Mouse (Mus musculus) limb, embryonic 13.5 days (tissue): ENCODE measurements around the gene Gm10358. TPM values are rescaled to one million over a fixed set of nuclear protein-coding genes. Genes with fewer than 3 reads are reported as not detected.
"Not testable (repeated sequence)": the region's sequence is repeated elsewhere in the genome, so short reads cannot be mapped to it uniquely, and the experiment has no call there.

Source experiments
- ATAC-seq: fragments of 200-750 bp; cut with Nextera tagmentation; 2 replicates; pipeline ENCODE4 v1.8.0; 2017; ENCODE audit warnings: low read depth, moderate number of reproducible peaks, moderate TSS enrichment; ENCODE audit not compliant: low FRiP score
- H3K27ac ChIP-seq: fragments of 300-500 bp; sonication (generic); 2 replicates; pipeline ENCODE4 v1.5.1; 2015; ENCODE audit warnings: inconsistent platforms, mild to moderate bottlenecking, moderate library complexity
- H3K27me3 ChIP-seq: fragments of 300-500 bp; sonication (generic); 2 replicates; pipeline ENCODE4 v1.6.1; 2015; ENCODE audit warnings: mild to moderate bottlenecking, inconsistent platforms
- H3K36me3 ChIP-seq: fragments of 300-500 bp; sonication (generic); 2 replicates; pipeline ENCODE4 v1.6.1; 2015; ENCODE audit warnings: inconsistent platforms, mild to moderate bottlenecking, moderate library complexity
- H3K4me1 ChIP-seq: fragments of 300-500 bp; sonication (generic); 2 replicates; pipeline ENCODE4 v1.6.1; 2015; ENCODE audit warnings: inconsistent platforms
- H3K4me2 ChIP-seq: fragments of 300-500 bp; sonication (generic); replicated peaks from 2 replicates; pipeline ENCODE4 v1.6.1; 2015; ENCODE audit warnings: inconsistent platforms, mild to moderate bottlenecking, moderate library complexity
- H3K4me3 ChIP-seq: fragments of 300-500 bp; sonication (generic); 2 replicates; pipeline ENCODE4 v1.5.1; 2015; ENCODE audit warnings: moderate library complexity, mild to moderate bottlenecking, inconsistent platforms
- H3K9ac ChIP-seq: fragments of 300-500 bp; sonication (generic); 2 replicates; pipeline ENCODE4 v1.6.1; 2015; ENCODE audit warnings: mild to moderate bottlenecking, inconsistent platforms
- H3K9me3 ChIP-seq: fragments of 300-500 bp; sonication (generic); 2 replicates; pipeline ENCODE4 v1.6.1; 2016; ENCODE audit warnings: inconsistent platforms
- WGBS: fragments of 180-500 bp; shearing (Covaris S2); methylation state at CpG from one replicate; pipeline ENCODE4 v1.1.7; 2015; 5-methylcytosine and 5-hydroxymethylcytosine counted together
- polyA plus RNA-seq: library from polyadenylated mRNA; unstranded; fragments of >200 nt; fragmentation: Nextera tagmentation; extraction: Ambion mirVana; gene quantifications from 2 replicates; pipeline ENCODE4 v1.2.1, GENCODE M21; 2015

The Gm10358 gene
- 0.20 and 0.28 TPM in 2 replicates for polyA plus RNA-seq

DNA sequence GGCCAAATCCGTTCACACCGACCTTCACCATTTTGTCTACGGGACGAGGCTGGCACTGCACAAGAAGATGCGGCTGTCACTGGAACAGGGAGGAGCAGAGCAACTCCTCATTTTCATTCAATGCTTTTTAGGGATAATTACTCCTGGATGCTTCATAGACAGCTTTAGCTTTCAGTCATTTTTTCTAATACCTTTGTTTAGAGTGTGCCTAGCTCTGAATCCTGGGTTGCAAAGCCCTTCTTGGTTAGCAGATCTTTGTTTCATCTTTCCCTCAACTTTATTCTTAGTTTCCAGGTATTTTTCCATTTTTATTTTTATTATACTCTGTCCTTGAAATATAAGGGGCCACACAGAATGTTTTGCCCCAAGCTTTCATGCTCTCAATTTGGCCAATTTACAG, at the start of gene Gm10358:
Gm10358 (minus strand) TSS at position 101 of the 400 bp plus-strand sequence.
- no peak for ATAC-seq
- H3K4me1 ChIP-seq: no peaks in the 10 kb centered on the region
- no peak within 1 kb of the TSS for H3K27ac ChIP-seq
- H3K9ac ChIP-seq: no peak within 1 kb of the TSS
- H3K4me2 ChIP-seq: no peak within 1 kb of the TSS
- no peaks in the 10 kb centered on the region for H3K36me3 ChIP-seq
- no peaks in the 10 kb centered on the region for H3K9me3 ChIP-seq
- no peak within 1 kb of the TSS for H3K4me3 ChIP-seq
- H3K27me3 ChIP-seq: no peaks in the 10 kb centered on the region
- WGBS: 98% methylated on average over 5 of the region's 5 CpGs

- ATAC-seq: no peak
- Histone ChIP-seq H3K4me1 (no peaks in the 10 kb centered on the region), H3K9me3 (no peaks in the 10 kb centered on the region), H3K4me2 (no peak within 1 kb of the TSS), H3K27me3 (no peaks in the 10 kb centered on the region), H3K36me3 (no peaks in the 10 kb centered on the region), H3K27ac (no peak within 1 kb of the TSS), H3K4me3 (no peak within 1 kb of the TSS), H3K9ac (no peak within 1 kb of the TSS)
- whole genome bisulfite sequencing: 90% methylated on average over 7 of the region's 7 CpGs
Measured at GRCm38 (mm10) chr8:75448394-75448793, 42.0 kb upstream of the Gm10358 start, which contains the start of gene Iqcm. TSS of gene Iqcm (plus strand) at chr8:75448694.

DNA sequence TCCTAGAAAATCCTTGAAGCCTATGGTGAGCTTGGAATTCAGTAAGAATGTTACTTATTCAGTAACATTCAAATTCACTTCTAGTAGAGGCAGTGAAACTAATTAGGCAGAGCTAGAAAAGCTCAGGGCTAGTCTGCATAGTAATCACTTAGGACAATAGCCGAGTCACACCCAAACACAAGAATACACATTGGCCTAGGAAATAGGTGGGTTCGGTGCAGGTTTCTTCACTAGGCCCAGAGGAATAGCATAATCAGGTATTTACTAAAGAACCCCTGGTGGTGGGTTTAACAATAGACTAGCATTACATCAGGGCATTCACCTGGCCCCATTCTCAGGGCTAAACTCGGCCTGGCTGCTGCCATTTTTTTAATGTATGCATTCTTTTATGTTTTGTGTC, 9.3 kb upstream of the Gm10358 start:
- H3K4me2 ChIP-seq, H3K9ac ChIP-seq, ATAC-seq, H3K9me3 ChIP-seq, H3K36me3 ChIP-seq, H3K27ac ChIP-seq, H3K4me3 ChIP-seq, H3K27me3 ChIP-seq, H3K4me1 ChIP-seq: not testable (repeated sequence)
- WGBS: 80% methylated on average over 3 of the region's 3 CpGs

DNA sequence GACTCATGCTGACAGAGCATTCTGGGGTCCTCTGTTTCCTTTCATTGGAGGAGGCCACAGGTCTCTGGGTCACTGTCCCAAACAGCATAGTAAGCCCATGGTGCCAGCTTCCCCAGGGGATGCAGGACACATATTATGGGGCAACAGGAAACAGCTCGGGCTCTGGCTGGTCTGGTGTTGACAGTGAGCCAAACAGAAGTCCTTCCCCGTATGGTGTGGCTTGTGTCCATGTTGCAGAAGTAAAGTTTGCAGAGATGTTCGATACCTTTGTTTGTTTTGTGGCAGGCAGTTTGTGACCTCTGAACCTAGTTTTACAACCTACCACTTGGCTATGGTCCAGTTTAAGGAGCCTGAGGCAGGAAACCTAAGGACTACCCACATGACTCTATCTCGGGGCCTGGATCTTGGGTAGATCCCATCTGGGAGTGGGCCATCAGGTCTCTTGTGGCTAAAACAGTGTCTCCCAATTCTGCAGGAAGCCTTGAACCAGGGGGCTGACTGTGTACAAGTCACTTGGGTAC, 21.6 kb downstream of the Gm10358 start:
- Histone ChIP-seq H3K27me3 (no peaks in the 10 kb centered on the region), H3K9ac (no peak overlapping the region), H3K4me3 (no peak overlapping the region), H3K27ac (no peak overlapping the region), H3K9me3 (no peaks in the 10 kb centered on the region), H3K36me3 (no peaks in the 10 kb centered on the region), H3K4me1 (no peaks in the 10 kb centered on the region), H3K4me2 (no peak overlapping the region)
- ATAC-seq: no peak
- WGBS: 82% methylated on average over 4 of the region's 4 CpGs

- Histone ChIP-seq H3K4me2 (no peak overlapping the region), H3K4me3 (no peak overlapping the region), H3K36me3 (no peaks in the 10 kb centered on the region), H3K27ac (no peak overlapping the region), H3K27me3 (no peaks in the 10 kb centered on the region), H3K9ac (no peak overlapping the region), H3K4me1 (no peaks in the 10 kb centered on the region), H3K9me3 (no peaks in the 10 kb centered on the region)
- no peak for ATAC-seq
- WGBS: 76% methylated on average over 1 of the region's 1 CpGs
Measured at GRCm38 (mm10) chr8:75375530-75376123, 30.8 kb downstream of the Gm10358 start.

DNA sequence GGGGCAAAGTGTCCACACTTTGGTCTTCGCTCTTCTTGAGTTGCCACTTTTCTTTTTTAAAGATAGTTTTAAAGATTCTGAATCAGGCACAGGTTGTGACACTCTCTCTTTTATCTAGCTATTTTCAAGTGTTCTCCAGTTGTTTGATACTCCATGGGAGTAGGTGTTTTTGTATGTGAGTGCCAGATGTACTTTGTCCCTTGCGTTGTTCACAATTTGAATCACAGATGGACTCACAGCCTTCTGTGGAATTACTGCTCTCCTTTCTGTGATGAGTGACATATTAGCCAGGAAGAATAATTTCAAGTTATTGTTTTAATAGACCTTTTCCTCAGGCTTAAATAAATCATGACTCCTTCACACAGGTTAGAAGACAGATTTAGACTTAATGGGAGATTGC, 34.4 kb downstream of the Gm10358 start:
- no peak overlapping the region for H3K4me2 ChIP-seq
- 89% methylated on average over 2 of the region's 2 CpGs for WGBS
- no peak overlapping the region for H3K4me3 ChIP-seq
- no peaks in the 10 kb centered on the region for H3K27me3 ChIP-seq
- ATAC-seq: no peak
- H3K36me3 ChIP-seq: no peaks in the 10 kb centered on the region
- no peak overlapping the region for H3K9ac ChIP-seq
- H3K4me1 ChIP-seq: no peaks in the 10 kb centered on the region
- no peak overlapping the region for H3K27ac ChIP-seq
- H3K9me3 ChIP-seq: no peaks in the 10 kb centered on the region

Other genes with a start within 250 kb of the Gm10358 start
- 0.11 TPM in 1 of 2 replicates, not detected in the other for gene Rasd2, start 192.6 kb downstream of the Gm10358 start, polyA plus RNA-seq
- gene Iqcm, start 42.1 kb upstream of the Gm10358 start, polyA plus RNA-seq: 0.08 and 0.10 TPM in 2 replicates